Mouse (Mus musculus) R1 (cell line): Measurements from ENCODE around the gene Rexo1.

ENCODE experiments used
- DNase-seq: peaks from one replicate; pipeline ENCODE4 v3.0.0-alpha.2; 2018; ENCODE audit warnings: low read depth, low spot score

Gene Rexo1

GRCm38 (mm10) chr10:80557346-80557965, 3.9 kb downstream of the Rexo1 start:
- peak; percentile 76 for DNase-seq

- no peak for DNase-seq
Measured at GRCm38 (mm10) chr10:80553997-80554396, 7.4 kb downstream of the Rexo1 start.

GRCm38 (mm10) chr10:80553575-80553974, 7.8 kb downstream of the Rexo1 start:
- no peak for DNase-seq

- peak; percentile 50 for DNase-seq
Measured at GRCm38 (mm10) chr10:80552364-80552763, 9.0 kb downstream of the Rexo1 start.

GRCm38 (mm10) chr10:80549279-80549678, 12.1 kb downstream of the Rexo1 start:
- no peak for DNase-seq

GRCm38 (mm10) chr10:80548428-80549006, 12.8 kb downstream of the Rexo1 start:
- peak; percentile 72 for DNase-seq

- no peak for DNase-seq
Measured at GRCm38 (mm10) chr10:80547539-80547938, 13.8 kb downstream of the Rexo1 start.

GRCm38 (mm10) chr10:80546945-80547344, 14.4 kb downstream of the Rexo1 start:
- DNase-seq = no peak

GRCm38 (mm10) chr10:80545590-80545989, 15.8 kb downstream of the Rexo1 start:
- DNase-seq = no peak

- no peak for DNase-seq
Measured at GRCm38 (mm10) chr10:80543873-80544272, 17.5 kb downstream of the Rexo1 start.

- no peak for DNase-seq
Measured at GRCm38 (mm10) chr10:80539493-80539892, 21.9 kb downstream of the Rexo1 start.

- DNase-seq = peak; percentile 99
Measured at GRCm38 (mm10) chr10:80538710-80539394, 22.5 kb downstream of the Rexo1 start, which contains the start of gene Atp8b3. TSS of gene Atp8b3 (minus strand) at chr10:80539124.

- DNase-seq = no peak
Measured at GRCm38 (mm10) chr10:80538180-80538579, 23.2 kb downstream of the Rexo1 start.

GRCm38 (mm10) chr10:80535711-80536110, 25.6 kb downstream of the Rexo1 start:
- DNase-seq = peak; percentile 73

GRCm38 (mm10) chr10:80535071-80535470, 26.3 kb downstream of the Rexo1 start:
- DNase-seq = peak; percentile 66

GRCm38 (mm10) chr10:80533704-80534103, 27.7 kb downstream of the Rexo1 start:
- DNase-seq = peak; percentile 86

GRCm38 (mm10) chr10:80532783-80533182, 28.6 kb downstream of the Rexo1 start:
- no peak for DNase-seq

- peak; percentile 78 for DNase-seq
Measured at GRCm38 (mm10) chr10:80526172-80526571, 35.2 kb downstream of the Rexo1 start.

GRCm38 (mm10) chr10:80523299-80523698, 38.1 kb downstream of the Rexo1 start:
- peak; percentile 56 for DNase-seq

- peak; percentile 25 for DNase-seq
Measured at GRCm38 (mm10) chr10:80519287-80519686, 42.1 kb downstream of the Rexo1 start.

GRCm38 (mm10) chr10:80513739-80514138, 47.6 kb downstream of the Rexo1 start:
- no peak for DNase-seq

- DNase-seq = no peak
Measured at GRCm38 (mm10) chr10:80510273-80510660, 51.1 kb downstream of the Rexo1 start.
